Mouse (Mus musculus): ENCODE data around the gene Cachd1. TPM values are rescaled to one million over a fixed set of nuclear protein-coding genes. Genes with fewer than 3 reads are reported as not detected.

Cachd1 gene
- polyA plus RNA-seq (2015; fragmentation: Nextera tagmentation; extraction: Ambion mirVana) = 32.6 and 33.4 TPM in 2 replicates

DNA sequence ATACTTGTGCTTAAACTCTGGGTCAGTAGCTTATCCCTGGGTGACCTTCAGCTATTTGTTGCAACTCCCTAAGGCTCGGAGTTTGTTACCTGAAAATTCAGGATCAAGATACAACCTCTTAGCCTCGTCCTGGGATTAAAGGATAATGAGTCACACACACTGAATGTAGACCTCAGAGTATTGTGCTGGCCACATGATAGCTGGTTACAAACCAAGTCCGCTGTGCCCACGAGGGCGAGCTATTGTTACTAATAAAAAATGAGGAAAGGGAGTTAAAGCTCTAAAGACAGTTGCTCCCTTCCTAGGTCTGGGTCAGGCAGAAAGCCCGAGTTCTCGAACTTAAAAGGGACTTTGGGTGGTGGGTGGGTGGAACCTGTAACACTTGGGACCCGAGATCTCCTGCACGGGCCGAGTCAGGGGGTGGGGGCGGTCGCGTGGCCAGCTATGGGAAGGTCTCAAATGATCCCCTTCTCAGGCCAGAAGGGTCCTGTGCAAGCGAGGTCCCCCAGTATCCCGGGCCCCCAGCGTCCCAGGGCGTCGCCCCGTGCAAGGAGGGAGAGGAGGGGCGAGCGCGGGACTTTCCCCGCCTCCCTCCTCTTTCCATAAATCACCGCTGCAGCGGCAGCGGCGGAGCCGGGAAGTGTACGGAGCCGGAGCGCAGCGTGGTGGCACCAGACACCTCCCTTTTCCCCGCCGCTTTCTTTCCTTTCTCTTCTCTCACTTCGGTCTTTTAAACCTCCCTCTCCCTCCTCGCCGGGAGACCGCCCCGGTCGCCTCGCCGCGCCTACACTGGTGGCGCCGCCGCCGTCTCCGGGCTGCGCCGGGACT lies at the start of gene Cachd1:
TSS of gene Cachd1 (plus strand) at position 633 of the 828 bp plus-strand sequence.
- H3K27ac ChIP-seq = peak within 1 kb of the TSS; percentile 98
- peak; percentile 81 for ATAC-seq (ENCODE audit: low FRiP score, low read depth)
- peak within 1 kb of the TSS; percentile 71 for H3K4me3 ChIP-seq
- peak within 1 kb of the TSS; percentile 96 for H3K9ac ChIP-seq
- no peaks in the 10 kb centered on the region for H3K9me3 ChIP-seq
- peaks cover 31% of the 10 kb centered on the region for H3K4me1 ChIP-seq
- WGBS = under 1% methylated on average over 45 of the region's 50 CpGs
- no peaks in the 10 kb centered on the region for H3K27me3 ChIP-seq
- H3K36me3 ChIP-seq = no peaks in the 10 kb centered on the region
- H3K4me2 ChIP-seq (replicated peaks) = peak within 1 kb of the TSS; percentile 77

DNA sequence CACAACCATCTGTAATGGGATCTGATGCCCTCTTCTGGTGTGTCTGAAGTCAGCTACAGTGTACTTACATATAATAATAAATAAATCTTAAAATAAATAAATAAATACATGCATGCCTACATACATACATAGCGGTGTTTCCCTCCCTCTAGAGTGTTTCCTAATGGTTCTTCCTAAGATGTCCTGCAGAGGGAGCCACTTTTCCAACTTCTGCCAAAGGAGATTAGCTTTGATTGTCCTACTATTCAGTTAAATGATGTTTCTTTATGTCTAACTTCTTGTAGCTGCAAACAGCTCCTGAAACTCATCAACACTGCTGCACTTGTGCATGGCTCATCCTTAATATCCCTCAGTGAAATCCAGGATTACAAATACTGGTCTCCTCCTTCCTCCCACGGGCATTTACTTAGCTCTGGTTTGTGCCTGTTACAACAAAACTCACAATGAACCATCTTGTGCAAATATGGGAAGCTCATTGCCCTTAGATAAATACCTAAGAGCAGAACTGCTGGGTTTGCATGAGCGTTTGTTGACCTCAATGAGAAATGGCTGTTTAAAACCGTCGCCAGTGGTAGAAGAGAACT lies 47.5 kb upstream of the Cachd1 start:
- no peak overlapping the region for H3K4me3 ChIP-seq
- H3K4me1 ChIP-seq = 0 out of 2 replicates have a peak, but pooled peaks cover 3% of the 10 kb centered on the region
- ATAC-seq (ENCODE audit: low FRiP score, low read depth) = no peak
- no peaks in the 10 kb centered on the region for H3K36me3 ChIP-seq
- WGBS = 52% methylated on average over 5 of the region's 5 CpGs
- no peaks in the 10 kb centered on the region for H3K9me3 ChIP-seq
- no peak overlapping the region for H3K4me2 ChIP-seq (replicated peaks)
- H3K27me3 ChIP-seq = no peaks in the 10 kb centered on the region
- H3K27ac ChIP-seq = no peak overlapping the region
- no peak overlapping the region for H3K9ac ChIP-seq

DNA sequence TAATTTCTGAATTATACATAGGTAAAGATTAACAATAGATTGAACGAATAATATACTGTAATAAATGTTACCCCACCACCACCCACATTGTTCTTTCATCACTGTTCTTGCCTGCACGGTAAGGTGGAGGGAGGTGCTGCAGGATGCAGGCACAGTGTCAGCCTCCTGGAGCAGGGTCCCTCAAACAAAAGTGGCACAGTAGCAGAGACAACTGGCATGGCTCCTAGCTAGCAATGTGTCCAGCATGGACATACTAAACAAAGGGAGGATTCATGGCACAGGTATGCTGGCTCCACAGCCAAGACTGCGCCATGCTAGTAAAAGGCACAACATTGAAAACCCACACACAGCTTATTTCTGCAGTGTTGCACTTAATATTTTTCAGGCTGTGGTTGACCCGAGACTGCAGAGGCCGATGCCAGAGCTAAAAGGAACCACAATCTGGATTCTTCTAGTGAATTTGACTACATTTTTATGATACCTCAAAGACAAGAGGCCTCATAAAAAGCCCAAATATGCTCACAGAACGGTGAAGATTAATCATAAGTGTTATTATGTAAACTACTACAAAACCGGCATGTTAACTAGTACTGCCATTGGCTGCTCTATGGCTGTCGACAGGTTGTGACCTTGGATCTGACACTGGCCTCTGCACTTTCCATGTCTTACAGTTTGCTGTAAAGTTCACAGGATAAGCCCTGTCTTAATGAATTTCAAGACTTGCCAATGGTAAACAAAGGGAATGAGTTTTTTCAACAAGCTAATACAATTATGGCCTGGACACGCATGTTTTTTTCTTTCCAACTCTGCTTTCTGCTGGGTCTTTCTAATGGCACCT lies 41.2 kb upstream of the Cachd1 start:
- Histone ChIP-seq H3K4me1 (no peaks in the 10 kb centered on the region), H3K27ac (no peak overlapping the region), H3K9me3 (no peaks in the 10 kb centered on the region), H3K4me3 (no peak overlapping the region), H3K4me2 (replicated peaks) (no peak overlapping the region), H3K36me3 (no peaks in the 10 kb centered on the region), H3K27me3 (no peaks in the 10 kb centered on the region), H3K9ac (no peak overlapping the region)
- WGBS = 75% methylated on average over 9 of the region's 9 CpGs
- ATAC-seq (ENCODE audit: low FRiP score, low read depth) = no peak

DNA sequence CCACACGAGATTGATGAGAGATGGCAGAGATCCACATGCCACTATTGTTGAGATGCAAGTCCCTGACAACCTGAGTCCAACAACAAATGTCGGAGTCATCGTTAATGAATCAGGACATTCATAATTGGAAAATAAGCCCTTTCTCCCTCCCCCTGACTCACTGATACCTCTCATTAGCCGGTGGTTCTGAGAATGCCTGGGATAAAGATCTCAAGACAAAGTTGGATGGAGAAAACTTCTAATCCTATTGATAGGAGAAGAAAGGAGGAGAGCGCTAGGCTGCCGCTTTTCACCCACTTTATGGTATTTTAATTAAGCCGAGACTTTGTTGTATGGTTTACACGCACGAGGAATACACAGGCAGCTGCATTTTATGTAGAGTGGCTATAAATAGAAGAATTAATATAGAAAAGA lies 40.5 kb upstream of the Cachd1 start:
- Histone ChIP-seq H3K9me3 (no peaks in the 10 kb centered on the region), H3K4me2 (replicated peaks) (no peak overlapping the region), H3K36me3 (no peaks in the 10 kb centered on the region), H3K27ac (no peak overlapping the region), H3K9ac (no peak overlapping the region), H3K4me1 (no peaks in the 10 kb centered on the region), H3K4me3 (no peak overlapping the region), H3K27me3 (no peaks in the 10 kb centered on the region)
- 79% methylated on average over 9 of the region's 9 CpGs for WGBS
- no peak for ATAC-seq (ENCODE audit: low FRiP score, low read depth)

- no peak for ATAC-seq (ENCODE audit: low FRiP score, low read depth)
- Histone ChIP-seq H3K4me1 (no peaks in the 10 kb centered on the region), H3K9ac (no peak overlapping the region), H3K27me3 (no peaks in the 10 kb centered on the region; the same call in 1 of the 2 replicates), H3K27ac (no peak overlapping the region), H3K4me3 (no peak overlapping the region), H3K9me3 (no peaks in the 10 kb centered on the region), H3K4me2 (replicated peaks) (no peak overlapping the region), H3K36me3 (no peaks in the 10 kb centered on the region)
- WGBS = 85% methylated on average over 8 of the region's 8 CpGs
These were observed 32.9 kb upstream of the Cachd1 start for GRCm38 (mm10) chr4:100743615-100744014.

- 89% methylated on average over 2 of the region's 2 CpGs for WGBS
- no peak overlapping the region for H3K9ac ChIP-seq
These were observed 24.2 kb upstream of the Cachd1 start for GRCm38 (mm10) chr4:100752278-100752677.

GRCm38 (mm10) chr4:100755632-100756031 lies 20.8 kb upstream of the Cachd1 start:
- Histone ChIP-seq H3K4me2 (replicated peaks) (no peak overlapping the region), H3K36me3 (no peaks in the 10 kb centered on the region), H3K9me3 (no peaks in the 10 kb centered on the region), H3K9ac (no peak overlapping the region), H3K27me3 (no peaks in the 10 kb centered on the region), H3K4me1 (peaks cover 13% of the 10 kb centered on the region), H3K27ac (no peak overlapping the region), H3K4me3 (no peak overlapping the region)
- 60% methylated on average over 8 of the region's 8 CpGs for WGBS
- no peak for ATAC-seq (ENCODE audit: low FRiP score, low read depth)

More at GRCm38 (mm10) chr4:100752278-100752677, 24.2 kb upstream of the Cachd1 start:
- Histone ChIP-seq H3K4me2 (replicated peaks) (no peak overlapping the region), H3K27ac (no peak overlapping the region), H3K27me3 (no peaks in the 10 kb centered on the region), H3K36me3 (no peaks in the 10 kb centered on the region), H3K9me3 (no peaks in the 10 kb centered on the region), H3K4me1 (no peaks in the 10 kb centered on the region), H3K4me3 (no peak overlapping the region)
- no peak for ATAC-seq (ENCODE audit: low FRiP score, low read depth)

GRCm38 (mm10) chr4:100756499-100756898 lies 20.0 kb upstream of the Cachd1 start:
- Histone ChIP-seq H3K4me2 (replicated peaks) (no peak overlapping the region), H3K4me3 (no peak overlapping the region), H3K27ac (no peak overlapping the region), H3K9ac (no peak overlapping the region), H3K36me3 (no peaks in the 10 kb centered on the region), H3K4me1 (peaks cover 15% of the 10 kb centered on the region), H3K9me3 (no peaks in the 10 kb centered on the region), H3K27me3 (no peaks in the 10 kb centered on the region)
- ATAC-seq (ENCODE audit: low FRiP score, low read depth) = no peak

DNA sequence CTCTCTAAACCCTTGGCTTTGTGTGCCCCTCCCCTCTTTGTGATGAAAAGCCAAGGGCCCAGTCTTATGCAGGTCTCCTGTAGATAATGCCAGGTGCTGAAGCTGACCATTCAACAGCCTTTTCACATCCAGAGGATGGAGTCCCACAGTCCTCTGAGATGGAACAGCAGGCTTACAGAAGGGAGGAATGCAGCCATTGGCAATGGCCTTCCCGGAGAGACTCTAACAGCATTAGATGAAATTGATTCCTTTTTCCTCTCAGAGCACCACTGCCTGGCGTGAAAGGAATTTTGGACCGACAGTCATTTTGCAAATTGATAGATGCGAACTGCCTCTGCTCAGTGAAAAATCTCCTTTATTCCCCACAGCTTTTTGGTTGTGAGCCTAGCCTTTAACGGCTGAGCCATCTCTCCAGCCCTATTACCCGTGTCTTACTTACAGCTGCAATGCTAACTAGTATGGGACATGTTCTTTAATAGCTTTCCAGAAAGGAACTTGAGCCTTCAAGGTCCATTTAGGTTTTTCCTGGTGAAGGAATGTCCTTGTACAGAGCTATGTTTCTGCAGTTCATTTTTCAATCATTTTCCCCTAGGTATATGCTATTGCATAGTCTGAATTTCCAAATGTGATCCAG lies 18.1 kb upstream of the Cachd1 start:
- Histone ChIP-seq H3K4me3 (no peak overlapping the region), H3K9me3 (no peaks in the 10 kb centered on the region), H3K9ac (no peak overlapping the region), H3K4me1 (peaks cover 15% of the 10 kb centered on the region), H3K27ac (no peak overlapping the region), H3K27me3 (no peaks in the 10 kb centered on the region), H3K36me3 (no peaks in the 10 kb centered on the region), H3K4me2 (replicated peaks) (no peak overlapping the region)
- peak; percentile 67; the same call in 1 of the 2 replicates for ATAC-seq (ENCODE audit: low FRiP score, low read depth)
- WGBS = 64% methylated on average over 6 of the region's 6 CpGs

GRCm38 (mm10) chr4:100759603-100760002 lies 16.9 kb upstream of the Cachd1 start:
- H3K9me3 ChIP-seq = no peaks in the 10 kb centered on the region
- H3K4me2 ChIP-seq (replicated peaks) = no peak overlapping the region
- ATAC-seq (ENCODE audit: low FRiP score, low read depth) = no peak
- 50% methylated on average over 1 of the region's 1 CpGs for WGBS
- peaks cover 15% of the 10 kb centered on the region for H3K4me1 ChIP-seq
- H3K4me3 ChIP-seq = no peak overlapping the region
- no peaks in the 10 kb centered on the region for H3K27me3 ChIP-seq
- H3K27ac ChIP-seq = no peak overlapping the region
- H3K9ac ChIP-seq = no peak overlapping the region
- H3K36me3 ChIP-seq = no peaks in the 10 kb centered on the region

- ATAC-seq (ENCODE audit: low FRiP score, low read depth) = no peak
- Histone ChIP-seq H3K4me3 (no peak overlapping the region), H3K27ac (peak overlapping the region; percentile 22; the same call in 1 of the 2 replicates), H3K4me2 (replicated peaks) (no peak overlapping the region), H3K27me3 (no peaks in the 10 kb centered on the region), H3K36me3 (no peaks in the 10 kb centered on the region), H3K4me1 (peaks cover 15% of the 10 kb centered on the region), H3K9ac (no peak overlapping the region), H3K9me3 (no peaks in the 10 kb centered on the region)
- WGBS = 69% methylated on average over 5 of the region's 5 CpGs
These were observed 16.1 kb upstream of the Cachd1 start for GRCm38 (mm10) chr4:100760416-100760815.

Measured in limb, embryonic 13.5 days (tissue).